Mouse (Mus musculus): ENCODE measurements around the gene A930018P22Rik.
"Not testable (repeated sequence)": the region's sequence is repeated elsewhere in the genome, so short reads cannot be mapped to it uniquely, and the experiment has no call there.

DNA sequence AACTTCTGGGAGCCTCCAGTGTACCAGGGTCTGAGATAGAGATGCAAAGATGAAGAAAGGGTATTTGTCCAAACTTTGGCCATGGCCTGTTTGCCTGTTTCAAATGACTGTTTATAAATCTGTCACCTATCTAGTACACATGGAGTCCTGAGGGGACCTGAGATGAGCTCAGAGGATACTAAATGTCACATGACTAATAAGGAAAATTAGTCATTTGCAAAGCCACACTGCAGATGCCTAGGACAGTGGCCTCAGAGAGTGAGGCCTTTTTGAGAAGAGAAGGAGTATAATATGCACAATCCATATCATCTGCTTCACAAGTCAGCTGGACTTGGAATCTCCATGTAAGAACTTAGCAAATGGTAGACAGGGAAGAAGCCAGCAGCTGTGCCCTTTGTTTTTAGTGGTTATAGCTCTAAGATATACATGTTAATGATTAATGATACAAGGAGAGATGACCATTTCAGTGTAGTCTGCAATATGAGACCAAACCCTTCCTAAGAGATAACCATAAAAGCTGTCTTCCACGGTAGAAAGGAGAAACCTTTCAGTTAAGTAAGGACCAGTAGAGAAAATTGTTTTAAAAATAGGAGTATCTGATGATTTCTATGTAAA lies 41.0 kb upstream of the A930018P22Rik start:
- not testable (repeated sequence) for TF ChIP-seq CTCF (IDR thresholded peaks at IDR 0.05; ENCODE audit: extremely low read depth, insufficient read depth, insufficient read length, insufficient replicate concordance); POLR2A (IDR thresholded peaks at IDR 0.05; ENCODE audit: low read depth, low read length)
